Mouse (Mus musculus) ES-E14 (cell line): ENCODE data around the gene Sik3. TPM values are rescaled to one million over a fixed set of nuclear protein-coding genes. Genes with fewer than 3 reads are reported as not detected.

Experiments used
- DNase-seq: peaks from one replicate; pipeline ENCODE4 v3.0.0-alpha.2; 2013; ENCODE audit warnings: low read depth, low spot score
- H3K27ac ChIP-seq: 2 replicates; pipeline ENCODE4 v1.5.1; 2012; ENCODE audit warnings: low read depth, mild to moderate bottlenecking, low read length, moderate library complexity, mixed read lengths; ENCODE audit not compliant: poor library complexity, insufficient read depth, severe bottlenecking
- H3K36me3 ChIP-seq: 2 replicates; pipeline ENCODE4 v1.6.1; 2012; ENCODE audit warnings: mild to moderate bottlenecking, low read length, moderate library complexity, mixed read lengths; ENCODE audit not compliant: control insufficient read depth, poor library complexity, insufficient read depth, severe bottlenecking
- H3K4me1 ChIP-seq, 2 experiments: fragments of 150-350 bp in 1 of 2; sonication (generic) in 1 of 2; 2 replicates each; pipeline ENCODE4 v1.6.1; 2012; ENCODE audit warnings: low read length in 2 of 2, mild to moderate bottlenecking in 1 of 2, mixed read lengths in 1 of 2; ENCODE audit not compliant: control insufficient read depth in 2 of 2, insufficient read depth in 2 of 2, poor library complexity in 1 of 2
- H3K4me3 ChIP-seq, 2 experiments: fragments of 150-350 bp in 1 of 2; sonication (generic) in 1 of 2; 2 replicates each; pipeline ENCODE4 v1.5.1; 2012; ENCODE audit warnings: low read length in 2 of 2, low read depth in 1 of 2, mild to moderate bottlenecking in 1 of 2, mixed read lengths in 1 of 2; ENCODE audit not compliant: insufficient read depth in 1 of 2, poor library complexity in 1 of 2, severe bottlenecking in 1 of 2
- H3K9ac ChIP-seq: 2 replicates; pipeline ENCODE4 v1.6.1; 2012; ENCODE audit warnings: low read depth, mild to moderate bottlenecking, low read length, mixed read lengths; ENCODE audit not compliant: poor library complexity, insufficient read depth, severe bottlenecking
- H3K9me3 ChIP-seq: fragments of 150-350 bp; sonication (generic); 2 replicates; pipeline ENCODE4 v1.6.1; 2012; ENCODE audit warnings: low read depth, mild to moderate bottlenecking, low read length; ENCODE audit not compliant: control insufficient read depth, insufficient read depth
- CHD2 ChIP-seq: IDR thresholded peaks from 2 replicates; pipeline ENCODE4 v1.6.1; 2014; ENCODE audit warnings: mild to moderate bottlenecking, low read depth, low read length, inconsistent platforms
- HCFC1 ChIP-seq: IDR thresholded peaks from 2 replicates; pipeline ENCODE4 v1.6.1; 2012; ENCODE audit warnings: low read length, inconsistent platforms, borderline replicate concordance; ENCODE audit not compliant: insufficient read depth
- MAFK ChIP-seq: IDR thresholded peaks from 2 replicates; pipeline ENCODE4 v1.6.1; 2014; ENCODE audit warnings: mild to moderate bottlenecking, low read depth, low read length, inconsistent platforms; ENCODE audit not compliant: insufficient read depth
- ZC3H11A ChIP-seq: IDR thresholded peaks from 2 replicates; pipeline ENCODE4 v1.6.1; 2012; ENCODE audit warnings: low read depth, mild to moderate bottlenecking, inconsistent platforms, low read length, borderline replicate concordance
- ZNF384 ChIP-seq: IDR thresholded peaks from 2 replicates; pipeline ENCODE4 v1.6.1; 2012; ENCODE audit warnings: low read depth, low read length, inconsistent platforms
- in situ Hi-C, 2 experiments: fragments of 600-800 bp; cut with MboI; formaldehyde crosslinking; loops; one replicate each; pipeline ENCODE4 v1.15.1; 2025; ENCODE audit warnings: low sequenced_read_pairs in 2 of 2, inconsistent platforms in 1 of 2; ENCODE audit not compliant: unreplicated experiment in 2 of 2
- total RNA-seq: library from RNA; depleted of rRNA; stranded (reverse); fragments of 300-350 nt; gene quantifications from 2 replicates; pipeline ENCODE4 v1.2.3, GENCODE M21; 2012

The Sik3 gene
- total RNA-seq, 1 experiment = 18.9 TPM

DNA sequence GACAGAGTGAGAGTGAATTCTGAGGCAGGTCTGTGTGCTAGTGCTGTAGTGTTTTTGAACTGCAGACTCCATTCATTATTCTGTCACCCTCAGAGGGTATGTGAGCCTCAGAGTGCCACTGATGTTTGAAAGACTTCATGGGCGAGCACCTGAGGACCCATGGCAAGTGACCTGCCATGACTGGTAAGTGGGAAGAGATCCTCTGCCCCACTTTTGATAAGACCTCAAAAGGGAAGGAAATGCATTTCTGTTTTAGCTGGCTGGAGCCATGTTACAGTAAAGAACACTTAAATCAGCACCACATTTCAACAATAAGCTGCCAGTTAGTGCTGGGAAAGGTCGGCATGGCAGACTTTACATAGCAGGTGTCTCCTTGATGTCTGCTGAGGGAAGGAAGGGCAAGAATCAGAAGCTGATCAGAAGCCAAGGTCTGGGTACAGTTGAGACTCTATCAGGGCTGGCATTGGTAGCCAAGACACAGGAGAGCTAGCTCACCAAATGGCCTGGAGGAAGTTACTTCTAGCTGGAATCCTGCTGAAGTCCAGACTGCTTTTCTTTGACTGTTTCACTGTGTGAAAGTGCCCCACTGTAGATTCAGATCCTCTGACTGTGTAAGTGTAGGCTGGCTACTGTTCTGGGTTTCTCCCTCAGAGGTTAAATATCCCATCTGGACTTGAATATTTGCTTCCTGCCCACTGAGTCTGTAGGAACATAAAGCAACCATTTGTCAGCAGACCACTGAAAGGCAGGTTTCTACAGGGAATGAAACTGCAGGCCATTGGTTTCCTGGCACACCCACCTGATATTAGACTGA is 138.5 kb downstream of the Sik3 start:
- Histone ChIP-seq H3K9me3 (no peaks in the 10 kb centered on the region), H3K36me3 (no peaks in the 10 kb centered on the region; the same call in 1 of the 2 replicates), H3K4me1 (peaks cover 8 to 15% of the 10 kb centered on the region in 2 experiments), H3K4me3 (no peak overlapping the region), H3K9ac (no peak overlapping the region), H3K27ac (peak overlapping the region; percentile 80)
- in situ Hi-C loops = no loop called here
- DNase-seq = no peak
- TF ChIP-seq ZC3H11A (no peak), ZNF384 (no peak), MAFK (no peak), CHD2 (no peak), HCFC1 (no peak)

DNA sequence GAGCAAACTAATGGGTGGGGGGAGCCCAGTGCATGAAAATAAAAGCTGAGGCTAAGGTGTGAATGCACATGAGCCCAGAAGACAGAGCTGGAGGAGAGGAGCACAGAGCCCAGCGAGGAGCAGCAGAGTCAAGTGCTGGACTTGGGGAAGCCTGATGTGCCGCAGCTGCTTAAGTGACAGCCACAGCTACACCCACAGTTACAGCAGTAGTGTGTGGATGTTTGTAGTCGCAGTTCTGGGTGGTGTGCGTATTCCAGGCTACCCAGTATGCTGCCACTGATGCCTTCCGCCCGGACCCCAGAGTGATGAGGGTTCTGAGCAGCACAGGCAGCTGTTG is 139.1 kb downstream of the Sik3 start:
- in situ Hi-C loops = no loop called here

DNA sequence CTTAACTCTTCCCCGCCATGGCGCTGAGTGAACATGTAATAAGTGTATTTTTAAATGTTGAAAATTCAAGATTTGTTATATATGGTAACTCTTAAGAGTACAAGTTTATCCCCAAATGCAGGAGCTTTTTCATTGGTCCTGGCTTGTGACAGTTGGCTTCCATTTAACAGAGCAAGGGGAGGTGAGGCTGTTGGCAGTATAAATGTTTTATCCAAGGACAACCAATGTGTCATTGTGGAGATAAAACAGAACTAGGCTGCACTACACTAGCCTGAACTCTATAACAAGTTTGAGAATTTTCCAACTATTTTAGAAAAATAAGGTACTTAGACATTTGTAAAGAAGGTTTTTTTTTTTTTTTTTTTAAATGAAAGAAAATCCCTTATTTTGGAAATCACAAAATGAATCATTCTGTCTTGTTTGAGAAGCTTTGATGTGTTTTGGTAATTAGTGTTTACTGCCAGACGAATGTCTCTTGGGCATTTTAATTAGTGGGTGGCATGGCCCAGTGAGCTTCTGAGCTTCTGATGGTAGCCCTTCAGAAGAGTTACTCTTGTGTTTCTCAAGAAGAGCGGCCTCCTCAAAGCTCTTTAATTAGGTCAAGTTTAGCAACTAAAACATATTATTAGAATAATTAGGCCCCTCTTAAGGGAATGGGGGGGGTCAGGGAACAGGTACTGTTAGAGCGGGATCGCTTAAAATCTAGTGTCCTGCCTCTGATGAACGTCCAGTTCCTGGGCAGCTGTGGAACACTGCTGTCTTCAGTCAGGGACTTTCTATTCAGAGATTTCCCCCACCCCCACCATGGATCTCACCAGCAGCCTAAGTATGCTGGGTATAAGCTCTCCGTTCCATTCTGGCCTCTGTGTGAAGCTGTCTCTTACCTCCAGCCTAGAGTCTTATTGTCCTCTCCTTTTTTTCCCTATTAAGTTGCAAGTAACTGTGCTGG is 139.7 kb downstream of the Sik3 start:
- in situ Hi-C loops = no loop called here

More for the DNA sequence above, 139.1 kb downstream of the Sik3 start:
- H3K4me3 ChIP-seq = no peak overlapping the region
- H3K9me3 ChIP-seq = no peaks in the 10 kb centered on the region
- peak overlapping the region; percentile 17; the same call in 1 of the 2 replicates for H3K27ac ChIP-seq
- H3K4me1 ChIP-seq = peaks cover 8 to 18% of the 10 kb centered on the region in 2 experiments
- no peak overlapping the region for H3K9ac ChIP-seq
- TF ChIP-seq ZC3H11A = no peak
- TF ChIP-seq CHD2 = no peak
- TF ChIP-seq MAFK = no peak
- no peak for TF ChIP-seq HCFC1
- DNase-seq = no peak
- H3K36me3 ChIP-seq = no peaks in the 10 kb centered on the region; the same call in 1 of the 2 replicates

DNA sequence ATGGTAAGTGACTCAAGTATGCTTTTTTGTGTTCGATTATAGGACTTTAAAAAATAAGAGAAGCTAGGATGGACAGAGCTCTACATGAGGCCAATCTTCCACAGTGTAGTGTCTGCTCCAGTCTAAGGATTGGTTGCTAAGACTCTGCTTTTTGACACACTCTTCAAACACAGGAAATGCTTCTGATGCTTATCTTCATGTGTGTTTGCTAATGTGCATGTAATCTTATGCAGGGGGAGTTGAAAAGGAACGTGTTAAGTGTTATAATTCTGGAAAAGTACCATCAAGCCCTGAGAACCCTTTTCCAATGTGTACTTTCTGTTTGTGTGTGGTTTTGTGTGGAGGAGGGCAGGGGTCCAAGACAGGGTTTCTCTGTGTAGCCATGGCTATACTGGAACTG is 141.8 kb downstream of the Sik3 start:
- H3K9ac ChIP-seq = 0 out of 2 replicates have a peak overlapping the region, but pooled peaks have one; percentile 1
- no peaks in the 10 kb centered on the region; the same call in none of the 2 replicates for H3K36me3 ChIP-seq
- H3K4me1 ChIP-seq = peaks cover 8 to 21% of the 10 kb centered on the region in 2 experiments
- TF ChIP-seq HCFC1 (no peak), MAFK (no peak), ZNF384 (no peak), CHD2 (no peak), ZC3H11A (no peak)
- in situ Hi-C loops = no loop called here
- H3K9me3 ChIP-seq = no peaks in the 10 kb centered on the region
- no peak overlapping the region for H3K4me3 ChIP-seq
- H3K27ac ChIP-seq = peak overlapping the region; percentile 53; the same call in 1 of the 2 replicates
- no peak for DNase-seq

More for the DNA sequence above, 139.7 kb downstream of the Sik3 start:
- Histone ChIP-seq H3K9ac (no peak overlapping the region), H3K27ac (no peak overlapping the region), H3K36me3 (no peaks in the 10 kb centered on the region; the same call in none of the 2 replicates), H3K4me3 (no peak overlapping the region), H3K4me1 (peaks cover 8 to 21% of the 10 kb centered on the region in 2 experiments), H3K9me3 (no peaks in the 10 kb centered on the region)
- TF ChIP-seq CHD2 (no peak), ZC3H11A (no peak), ZNF384 (no peak), MAFK (no peak), HCFC1 (no peak)
- no peak for DNase-seq
